Mouse (Mus musculus) hematopoietic stem cell, adult 5-6 weeks (primary cell): Measurements from ENCODE around the gene Gins1. TPM values are rescaled to one million over a fixed set of nuclear protein-coding genes. Genes with fewer than 3 reads are reported as not detected.
A peak's percentile ranks its signal among the peaks of the same experiment; 100 is the strongest.
"Not testable (repeated sequence)": the region's sequence is repeated elsewhere in the genome, so short reads cannot be mapped to it uniquely, and the experiment has no call there.

Source experiments
- ATAC-seq, 2 experiments: fragments of 125-278 bp in 1 of 2; replicated peaks in 1 of 2; 2 replicates each; pipeline ENCODE4 v1.8.0; 2016 to 2017; ENCODE audit warnings: inconsistent platforms in 2 of 2, mild to moderate bottlenecking in 2 of 2, moderate number of reproducible peaks in 2 of 2, low read depth in 1 of 2, moderate TSS enrichment in 1 of 2; ENCODE audit not compliant: low FRiP score in 2 of 2, poor library complexity in 2 of 2, severe bottlenecking in 2 of 2, insufficient read depth in 1 of 2, low TSS enrichment in 1 of 2
- total RNA-seq: library from RNA; stranded (forward); fragments of 172-1452, 232-1000 nt; gene quantifications from 2 replicates; pipeline ENCODE4 v1.2.3, GENCODE M21; 2017

The Gins1 gene
- total RNA-seq, 1 experiment from 2014 or later: 89.0 TPM

DNA sequence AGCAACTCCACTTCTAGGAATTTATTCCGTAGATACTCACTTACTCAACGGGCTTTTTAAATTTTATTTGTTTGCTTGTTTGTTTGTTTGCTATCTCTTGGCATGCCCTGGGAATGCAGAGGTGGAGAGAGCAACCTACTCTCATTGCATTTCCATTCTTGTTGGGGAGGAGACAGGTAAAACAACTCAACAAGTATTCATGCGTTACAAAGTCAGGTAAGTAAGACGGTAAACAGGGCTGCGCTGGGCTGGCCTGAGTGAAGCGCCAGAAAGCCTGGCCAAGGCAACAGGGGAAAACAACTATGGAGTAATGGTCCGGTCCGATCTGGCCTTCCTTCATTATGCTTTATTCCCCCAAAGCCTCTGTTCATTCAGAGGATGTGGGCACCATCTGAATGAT lies 2.9 kb upstream of the Gins1 start:
- ATAC-seq: no peak

DNA sequence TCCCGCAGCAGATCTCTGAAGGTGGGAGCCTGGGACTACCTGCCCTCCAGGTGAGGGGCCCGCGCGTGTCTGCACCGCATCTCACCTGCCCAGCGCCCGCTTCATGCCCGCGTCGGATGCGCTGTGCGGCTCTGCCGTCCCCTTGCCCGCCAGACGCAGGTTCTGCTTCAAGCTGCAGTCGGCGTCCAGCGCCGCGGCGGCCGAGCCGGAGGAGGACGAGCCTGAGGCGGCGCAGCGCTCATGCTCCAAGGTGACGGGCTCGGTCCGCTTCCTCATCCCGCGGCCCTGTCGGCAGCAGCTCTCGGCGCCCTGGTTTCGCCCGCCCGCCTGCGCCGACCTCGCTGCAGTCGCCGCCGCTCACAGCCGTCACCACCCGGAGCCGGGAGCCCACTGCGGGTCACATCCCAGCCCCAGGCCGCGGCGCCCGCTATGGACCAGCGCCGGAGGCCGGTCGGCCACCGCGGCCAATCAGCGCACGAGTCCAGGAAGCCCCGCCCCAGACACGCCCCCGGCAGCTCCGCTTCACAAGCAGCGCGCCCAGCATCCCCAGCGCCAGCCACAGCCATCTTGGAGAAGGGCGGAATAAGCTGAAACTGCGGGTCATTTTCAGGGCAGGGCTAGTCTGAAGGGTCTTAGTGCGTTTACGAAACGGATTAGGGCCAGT lies 796 bp upstream of the Gins1 start, which contains the start of gene Abhd12:
TSS of gene Abhd12 (minus strand) at position 470 of the 664 bp plus-strand sequence.
- ATAC-seq: peak; percentile 93 to 95

DNA sequence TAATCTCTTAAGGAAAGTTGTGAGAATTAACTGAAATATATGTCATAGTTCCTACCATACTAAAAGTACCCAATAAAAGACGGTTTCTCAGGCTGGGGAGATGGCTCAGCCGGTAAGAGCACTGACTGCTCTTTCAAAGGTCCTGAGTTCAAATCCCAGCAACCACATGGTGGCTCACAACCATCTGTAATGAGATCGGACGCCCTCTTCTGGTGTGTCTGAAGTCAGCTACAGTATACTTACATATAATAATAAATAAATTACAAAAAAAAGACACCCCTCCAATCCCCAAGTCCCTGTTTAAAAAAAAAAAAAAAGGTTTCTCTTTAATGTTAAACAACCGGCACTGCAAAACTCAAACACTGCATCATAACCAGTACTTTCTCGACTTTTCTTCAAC lies 3.7 kb downstream of the Gins1 start:
- ATAC-seq: not testable (repeated sequence)

DNA sequence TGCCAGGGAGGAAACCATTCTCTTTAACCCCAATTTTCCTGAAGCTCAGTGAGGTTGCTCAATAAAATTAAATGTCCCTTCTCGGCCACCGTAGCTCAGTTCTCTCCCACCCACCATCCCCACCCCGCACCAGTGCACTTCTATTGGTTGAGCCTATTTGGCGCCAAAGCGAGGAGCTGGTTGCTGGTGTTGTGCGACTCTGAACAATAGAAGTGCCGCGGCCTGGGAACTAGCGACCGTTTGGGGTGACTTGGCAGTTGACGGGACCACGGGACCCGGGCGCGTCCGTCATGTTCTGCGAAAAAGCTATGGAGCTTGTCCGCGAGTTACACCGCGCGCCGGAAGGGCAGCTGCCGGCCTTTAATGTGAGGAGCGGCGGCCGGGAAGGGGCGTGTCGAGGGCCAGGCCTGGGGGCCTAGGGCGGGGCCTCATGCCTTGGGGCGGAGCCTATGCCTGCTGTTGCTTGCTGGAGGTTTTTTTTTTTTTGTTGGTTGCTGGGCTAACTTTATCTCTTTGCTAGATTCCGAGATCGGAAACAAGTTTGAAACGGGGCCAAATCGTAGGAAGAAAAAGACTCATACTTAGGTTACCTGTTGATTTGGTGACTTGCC lies 4.3 kb downstream of the Gins1 start:
- ATAC-seq: peak; percentile 90 to 93

DNA sequence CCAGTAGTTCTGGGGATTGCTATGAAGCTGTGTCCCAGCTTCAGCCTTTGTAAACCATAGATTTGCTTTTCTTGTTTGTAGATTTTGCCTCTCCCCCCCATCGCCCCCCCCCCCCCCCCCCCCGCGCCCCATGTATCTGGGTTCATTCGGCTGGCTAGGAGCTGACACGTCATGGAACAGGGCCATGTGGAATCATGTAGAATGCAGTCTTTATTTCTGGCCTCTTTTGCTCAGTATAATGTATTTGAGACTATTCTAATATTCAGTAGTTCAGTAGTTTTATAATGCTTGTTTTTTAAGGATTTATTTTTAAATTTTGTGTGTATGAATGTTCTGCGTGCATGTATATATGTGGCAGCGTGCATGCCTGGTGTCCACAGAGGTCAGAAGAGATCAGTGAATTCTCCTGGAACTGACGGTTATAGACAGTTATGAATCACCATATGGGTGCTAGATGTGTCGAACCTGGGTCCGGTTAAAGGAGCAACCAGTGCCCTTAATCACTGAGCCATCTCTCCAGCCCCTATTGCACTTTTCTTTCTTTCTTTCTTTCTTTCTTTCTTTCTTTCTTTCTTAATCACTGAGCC lies 5.2 kb downstream of the Gins1 start:
- no peak for ATAC-seq

DNA sequence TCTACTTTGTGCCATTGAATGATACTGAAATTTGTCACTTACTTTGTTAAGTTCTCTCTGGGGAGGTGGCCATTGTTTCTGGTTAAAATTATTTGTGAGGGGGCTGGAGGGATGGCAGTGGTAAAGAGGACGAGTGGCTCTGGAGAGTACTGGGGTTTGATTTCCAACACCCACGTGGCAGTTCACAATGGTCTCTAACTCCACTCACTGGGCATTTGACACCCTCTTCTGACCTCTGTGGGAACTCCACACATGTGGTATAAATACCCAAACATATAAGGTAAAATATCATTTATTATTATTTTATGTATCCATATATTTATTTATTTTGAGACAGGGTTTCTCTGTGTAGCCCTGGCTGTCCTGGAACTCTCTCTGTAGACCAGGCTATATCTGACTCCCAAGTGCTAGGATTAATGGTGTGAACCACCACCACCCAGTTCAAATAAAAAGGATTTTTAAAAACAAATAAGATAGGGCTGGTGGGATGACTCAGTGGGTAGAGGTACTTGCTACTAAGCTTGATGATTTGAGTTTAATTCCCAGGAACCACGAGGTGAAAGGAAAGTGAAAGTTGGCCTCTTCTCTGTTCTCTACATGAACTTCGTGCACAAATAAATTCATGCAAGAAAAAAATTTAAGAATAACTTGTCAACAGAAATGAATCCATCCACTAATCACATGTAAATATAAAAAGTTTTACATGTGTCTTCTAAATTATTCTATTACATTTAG lies 9.7 kb downstream of the Gins1 start:
- 0 out of 4 replicates have a peak, but pooled peaks of 1 of the 2 experiments have one; percentile 22 for ATAC-seq

DNA sequence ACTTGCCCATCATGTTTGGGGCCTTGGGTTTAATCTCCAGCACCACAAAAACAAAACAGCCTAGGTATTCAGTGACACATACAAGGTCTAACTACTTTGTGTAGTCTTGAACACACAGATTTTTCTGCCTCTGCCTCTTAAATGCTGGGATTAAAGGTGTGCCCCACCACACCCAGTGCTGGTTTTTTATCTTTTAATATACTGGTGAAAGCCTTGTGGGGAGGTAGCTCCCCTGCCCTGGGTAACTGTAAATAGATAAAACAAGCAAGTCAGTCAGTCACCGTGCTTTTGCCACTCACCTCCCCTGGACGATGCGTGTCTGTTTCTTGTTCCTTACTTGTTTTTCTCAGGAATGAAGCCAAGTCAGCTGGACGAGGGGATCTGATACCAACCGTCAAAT lies 10.6 kb downstream of the Gins1 start:
- no peak for ATAC-seq

DNA sequence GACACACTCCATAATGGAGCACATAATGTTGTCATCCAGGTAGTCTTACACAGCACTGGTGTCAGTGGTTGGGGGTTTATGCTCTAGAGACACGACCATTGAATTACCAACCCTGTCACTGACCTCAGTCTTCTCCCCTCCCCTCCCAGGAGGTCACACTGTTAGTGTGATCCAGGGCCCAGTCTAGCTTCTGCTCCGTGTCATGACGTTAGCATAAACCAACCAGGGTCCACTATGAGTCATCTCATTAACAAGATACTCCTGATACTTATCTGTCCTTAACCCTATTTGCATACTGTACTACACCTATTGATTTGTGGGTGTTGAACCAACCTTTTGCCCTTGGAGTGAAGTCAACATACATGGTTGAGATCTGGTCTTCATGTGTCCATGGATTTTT lies 13.5 kb downstream of the Gins1 start:
- ATAC-seq: no peak

DNA sequence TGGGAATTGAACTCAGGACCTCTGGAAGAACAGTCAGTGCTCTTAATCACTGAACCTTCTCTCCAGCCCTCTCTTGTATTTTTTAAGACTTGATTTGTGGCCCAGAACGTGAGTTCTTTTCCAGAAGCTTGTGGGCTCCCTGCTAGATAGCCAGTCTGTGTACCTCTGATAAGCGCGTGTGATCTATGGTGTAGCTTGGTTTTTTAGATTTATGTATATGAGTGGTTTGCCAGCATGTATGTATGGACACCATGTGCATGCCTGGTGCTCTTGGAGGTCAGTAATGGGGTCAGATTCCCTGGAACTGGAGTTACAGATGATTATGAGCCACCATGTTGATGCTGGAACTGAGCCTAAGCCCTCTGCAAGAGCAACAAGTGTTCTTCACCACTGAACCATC lies 15.3 kb downstream of the Gins1 start:
- no peak for ATAC-seq

DNA sequence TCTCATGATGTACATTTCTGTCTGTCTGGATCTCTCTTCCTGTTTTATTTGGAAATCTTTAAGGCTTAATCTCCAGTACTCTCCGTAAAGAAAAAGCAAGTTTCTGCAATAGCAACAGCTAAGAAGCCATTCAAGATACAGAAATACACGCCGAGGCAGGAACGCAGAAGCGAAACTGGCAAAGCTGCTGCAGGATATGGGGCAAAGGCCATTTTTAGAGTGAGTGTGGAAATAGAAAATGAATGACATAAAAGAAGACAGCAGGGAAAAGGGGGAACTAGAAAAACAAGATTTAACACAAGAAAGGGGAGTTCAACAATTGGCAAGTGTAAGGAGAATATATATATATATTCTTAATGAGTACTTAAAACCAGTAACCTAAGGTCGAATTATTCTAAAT lies 16.5 kb downstream of the Gins1 start:
- ATAC-seq: no peak; a peak in 1 of 4 replicates

DNA sequence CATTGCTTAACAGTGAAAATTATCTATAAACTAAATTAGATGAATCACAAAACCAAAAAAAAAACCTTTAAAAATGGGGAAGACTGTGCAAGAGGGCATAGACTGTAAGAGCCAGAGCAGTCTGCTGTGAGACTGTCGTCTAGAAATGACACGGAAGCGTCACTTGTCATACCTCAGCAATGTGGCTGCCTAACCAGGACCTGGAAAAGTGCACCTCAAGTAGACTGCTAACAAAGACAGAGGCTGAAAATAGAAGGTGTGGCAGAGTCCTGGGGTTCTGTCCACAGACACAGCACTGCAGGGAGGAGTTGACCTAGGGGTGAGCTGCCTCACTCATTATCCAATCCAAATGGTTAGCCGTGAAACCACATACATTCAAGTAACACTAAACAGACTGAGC lies 17.0 kb downstream of the Gins1 start:
- ATAC-seq: no peak

DNA sequence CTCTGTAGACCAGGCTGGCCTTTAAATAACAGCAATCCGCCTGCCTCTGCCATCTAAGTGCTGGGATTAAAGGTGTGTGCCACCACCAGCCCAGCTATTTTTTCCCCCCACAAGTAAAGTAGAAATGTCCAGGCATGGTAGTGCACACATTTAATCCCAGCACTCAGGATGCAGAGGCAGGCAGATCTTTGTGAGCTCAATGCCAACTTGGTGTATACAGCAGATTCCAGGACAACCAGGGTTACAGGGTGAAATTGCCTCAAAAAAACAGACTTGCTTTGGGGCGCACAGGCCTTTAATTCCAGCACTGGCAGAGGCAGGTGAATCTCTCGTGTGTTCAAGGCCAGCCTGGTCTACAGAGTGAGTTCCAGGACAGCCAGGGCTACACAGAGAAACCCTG lies 17.8 kb downstream of the Gins1 start:
- ATAC-seq: no peak

DNA sequence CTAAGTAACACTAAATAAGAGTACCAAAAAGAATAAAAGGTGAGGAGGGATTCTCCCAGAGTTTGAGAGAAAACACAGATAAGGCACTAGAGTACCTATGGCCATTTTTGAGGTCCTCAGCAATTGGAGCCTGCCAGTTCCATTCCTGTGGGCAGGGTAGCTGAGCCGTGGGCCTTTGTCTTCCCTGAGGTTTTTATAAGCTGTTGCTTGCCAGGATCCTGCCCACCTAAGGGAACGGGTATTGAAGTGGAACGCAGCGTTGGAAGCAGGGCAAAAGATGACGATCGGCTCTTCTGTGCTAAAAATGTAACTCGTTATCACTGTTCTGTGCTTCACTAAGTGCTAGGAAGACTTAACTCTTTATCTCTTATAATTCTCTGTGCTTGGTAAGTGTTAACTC lies 18.3 kb downstream of the Gins1 start:
- no peak for ATAC-seq

DNA sequence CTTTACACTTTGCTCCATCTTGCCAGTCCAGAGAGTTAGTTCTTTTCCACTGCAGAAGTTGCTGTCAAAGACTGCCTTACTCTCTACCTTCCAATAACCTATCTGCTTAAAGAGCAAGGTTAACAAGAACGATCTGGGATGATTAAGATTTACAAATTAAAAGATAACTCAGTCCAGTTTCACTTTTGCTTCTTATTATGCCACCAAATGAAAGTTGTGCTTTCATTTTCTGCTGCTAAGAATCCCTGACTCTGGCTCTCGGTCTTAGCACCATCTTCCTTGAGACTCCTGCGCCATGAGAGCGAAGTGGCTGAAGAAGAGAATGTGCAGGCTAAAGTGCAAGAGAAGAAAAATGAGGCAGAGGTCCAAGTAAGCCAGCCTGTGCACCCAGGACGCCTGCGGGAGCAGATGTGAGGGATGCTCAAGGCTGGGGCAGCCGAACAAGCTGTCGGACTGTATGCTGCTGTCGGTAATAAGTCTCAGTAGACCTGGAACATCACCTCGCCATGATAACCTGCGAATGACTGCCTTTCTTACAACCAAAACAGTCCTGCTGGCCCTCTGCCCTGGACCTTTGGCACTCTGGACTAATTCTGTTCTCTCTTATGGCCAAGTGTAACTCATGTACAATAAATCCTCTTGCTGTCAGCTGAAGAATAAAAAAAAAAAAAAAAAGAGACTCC lies 22.0 kb downstream of the Gins1 start:
- ATAC-seq: no peak

DNA sequence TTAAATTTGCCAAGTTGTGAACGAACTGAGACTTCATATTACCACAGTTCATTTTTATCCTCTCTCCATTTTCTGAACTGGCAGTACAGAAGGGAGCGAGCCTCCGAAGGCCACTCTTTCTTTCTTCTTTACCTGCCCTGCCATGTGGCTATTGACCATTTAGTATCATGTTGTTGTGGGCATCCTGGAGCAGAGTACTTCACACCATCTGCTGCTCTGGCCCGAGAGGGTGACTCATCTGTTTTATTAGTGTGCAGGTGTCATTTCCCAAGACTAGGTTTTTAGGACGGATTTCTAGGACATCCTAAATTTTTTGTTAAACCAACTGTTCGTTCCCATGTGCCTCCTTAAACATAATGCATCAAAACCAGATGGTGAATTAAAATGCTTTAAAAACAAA lies 24.0 kb downstream of the Gins1 start:
- ATAC-seq: no peak

DNA sequence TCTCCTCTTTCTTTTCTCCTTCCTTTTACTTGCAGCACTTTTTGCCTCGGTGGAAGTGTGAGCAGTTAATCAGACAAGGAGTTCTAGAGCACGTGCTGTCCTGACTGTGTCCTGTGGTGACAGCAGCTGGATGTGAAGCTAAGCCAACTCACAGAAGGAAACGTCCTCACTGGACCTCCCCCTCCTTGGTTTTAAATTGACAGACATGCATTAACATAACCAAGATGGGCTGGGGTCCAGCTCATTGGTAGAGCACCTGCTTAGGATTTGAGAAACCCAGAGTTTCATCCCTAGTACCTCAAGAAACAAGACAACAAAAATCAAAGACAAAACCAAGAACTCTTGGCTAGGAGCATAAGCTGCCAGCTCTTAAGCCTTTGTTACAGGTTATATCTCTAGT lies 25.6 kb downstream of the Gins1 start:
- no peak for ATAC-seq

DNA sequence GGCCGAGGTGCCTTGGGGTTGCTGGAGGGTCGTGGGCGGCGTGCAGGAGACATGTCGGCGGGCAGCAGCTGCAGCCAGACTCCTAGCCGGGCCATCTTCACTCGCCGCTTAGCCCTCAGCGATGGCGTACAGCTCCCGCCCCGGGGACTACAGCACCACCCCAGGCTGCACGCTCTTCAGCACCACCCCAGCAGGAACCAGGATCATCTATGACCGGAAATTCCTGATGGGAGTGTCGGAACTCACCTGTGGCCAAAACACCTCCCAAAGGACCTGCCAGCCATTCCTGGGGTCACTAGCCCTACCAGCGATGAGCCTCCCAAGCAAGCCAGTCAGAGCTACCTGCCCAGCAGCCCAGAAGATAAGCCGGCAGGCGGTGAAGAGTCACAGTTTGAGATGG lies 28.3 kb downstream of the Gins1 start:
- ATAC-seq: peak in 1 of 2 experiments; percentile 25; a peak in 1 of 4 replicates

DNA sequence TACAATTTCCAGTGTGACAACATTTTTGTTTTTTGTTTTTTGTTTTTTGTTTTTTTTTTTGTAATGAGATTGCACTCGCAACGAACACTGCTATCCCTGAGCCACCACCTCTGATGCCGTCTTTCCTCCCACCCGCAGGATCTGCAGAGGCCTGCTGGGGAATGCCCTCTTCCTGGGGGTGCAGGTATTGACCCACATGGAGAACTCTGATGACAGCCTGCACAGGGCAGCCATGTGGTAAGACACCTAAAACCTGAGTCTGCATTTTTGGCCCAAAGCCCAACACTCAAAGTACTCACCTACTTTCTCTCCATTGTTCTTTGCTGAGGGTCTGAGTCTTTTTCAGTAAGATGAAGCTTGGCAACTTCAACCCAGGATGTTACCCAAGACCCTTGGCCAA lies 29.5 kb downstream of the Gins1 start:
- ATAC-seq: no peak
